ENCODE assay signal across 27 mouse cellular contexts in the genomic region with DNA sequence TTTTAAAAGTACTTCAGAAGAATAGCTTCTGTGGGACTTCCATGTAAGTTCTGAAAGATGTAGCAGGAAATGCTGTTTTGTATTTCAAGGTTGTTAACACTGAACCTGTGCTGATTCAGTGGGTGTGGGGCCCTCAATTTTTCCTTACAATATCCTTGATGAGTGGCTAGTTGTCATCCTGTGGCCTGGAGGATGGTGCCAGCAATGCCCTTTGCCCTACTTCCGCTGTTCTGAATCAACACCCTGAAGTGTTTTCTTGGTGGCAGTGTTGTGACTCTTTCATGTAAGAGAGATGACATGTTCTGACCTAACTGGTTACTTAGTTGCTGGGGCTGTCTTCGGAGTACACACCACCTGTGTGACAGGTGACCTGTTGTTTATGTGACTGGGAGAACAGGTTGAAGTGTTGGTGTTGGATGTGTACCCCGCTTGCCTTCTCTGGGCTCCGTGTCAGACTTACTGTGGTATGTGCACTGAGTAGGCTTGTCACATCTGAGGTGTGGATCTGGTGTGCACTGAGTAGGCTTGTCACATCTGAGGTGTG. TPM values are rescaled to one million over a fixed set of nuclear protein-coding genes. Genes with fewer than 3 reads are reported as not detected.
DNase-seq lines count a peak whose midpoint lies in the region; ATAC-seq and TF ChIP-seq lines count a peak whose summit lies in the region.
"Had no signal": no experiment of that assay in that cellular context is flagged by ENCODE, and none has a peak within 500 bp of the region (broad histone marks: within the 10 kb centered on the region; RNA-seq: fewer than 3 reads in every experiment).

No protein-coding gene starts in this region.

- H3K4me3 ChIP-seq in layer of hippocampus, adult 2 months, result no peak overlapping the region
- no peak overlapping the region for H3K4me3 ChIP-seq in lung, adult 2 months (replicated peaks; ENCODE audit: extremely low read depth, low read depth, low read length)
- H3K4me3 ChIP-seq in small intestine, adult 2 months (ENCODE audit: low read depth, low read length), result no peak overlapping the region
- H3K4me3 ChIP-seq in forebrain, embryonic 13.5 days, result no peak overlapping the region
- H3K4me3 ChIP-seq: embryonic facial prominence, embryonic 10.5 days; embryonic facial prominence, embryonic 13.5 days; erythroblast, embryonic 14.5 days; forebrain, embryonic 12.5 days; heart, embryonic 10.5 days; heart, embryonic 13.5 days had no signal

- no peak overlapping the region for H3K9ac ChIP-seq in forebrain, embryonic 13.5 days
- H3K9ac ChIP-seq: embryonic facial prominence, embryonic 13.5 days; forebrain, embryonic 12.5 days; heart, embryonic 13.5 days; hindbrain, embryonic 14.5 days had no signal

- peak overlapping the region; percentile 46; the same call in 1 of the 2 replicates for H3K27ac ChIP-seq in layer of hippocampus, adult 2 months
- H3K27ac ChIP-seq in small intestine, adult 2 months (ENCODE audit: insufficient read depth, low read depth, low read length), result 0 out of 2 replicates have a peak overlapping the region, but pooled peaks have one; percentile 25
- no peak overlapping the region for H3K27ac ChIP-seq in forebrain, embryonic 13.5 days
- H3K27ac ChIP-seq: embryonic facial prominence, embryonic 10.5 days; embryonic facial prominence, embryonic 13.5 days; forebrain, embryonic 12.5 days; heart, embryonic 10.5 days; heart, embryonic 13.5 days; hindbrain, embryonic 14.5 days; hindbrain, postnatal 0 days had no signal

- peaks cover 36% of the 10 kb centered on the region for H3K36me3 ChIP-seq in small intestine, adult 2 months (ENCODE audit: control insufficient read depth, insufficient read depth, low read length)
- peaks cover 29% of the 10 kb centered on the region for H3K36me3 ChIP-seq in forebrain, embryonic 13.5 days (ENCODE audit: poor library complexity, severe bottlenecking)

- H3K4me2 ChIP-seq in forebrain, embryonic 13.5 days, result no peak overlapping the region
- H3K4me2 ChIP-seq: embryonic facial prominence, embryonic 13.5 days; forebrain, embryonic 12.5 days; heart, embryonic 13.5 days; hindbrain, embryonic 14.5 days had no signal

- no peaks in the 10 kb centered on the region for H3K27me3 ChIP-seq in small intestine, adult 2 months (ENCODE audit: control insufficient read depth, insufficient read depth, low read length)
- no peaks in the 10 kb centered on the region for H3K27me3 ChIP-seq in forebrain, embryonic 13.5 days
- H3K27me3 ChIP-seq: embryonic facial prominence, embryonic 13.5 days; forebrain, embryonic 12.5 days; heart, embryonic 13.5 days had no signal

- DNase-seq in layer of hippocampus, adult 2 months (ENCODE audit: low spot score in 2 of 2), result no peak
- no peak for DNase-seq in layer of hippocampus, adult 18-20 months (ENCODE audit: low spot score in 2 of 2)
- DNase-seq in lung, postnatal 36 days, result peak; percentile 26
- DNase-seq in lung, adult 2 months, result no peak
- DNase-seq: adrenal gland, adult 8-10 months; adrenal gland, postnatal 25 days; cerebellum, adult 11-12 months; cerebellum, adult 8-10 months; cerebellum, postnatal 10 days; cerebellum, postnatal 36 days; embryo, embryonic 11 days; gastrocnemius, postnatal 10 days; gastrocnemius, postnatal 36 days; heart, adult 18-20 months; heart, postnatal 14 days; heart, postnatal 4 days had no signal

- TF ChIP-seq POLR2A in lung, adult 2 months (IDR thresholded peaks at IDR 0.05; ENCODE audit: borderline replicate concordance, extremely low read depth, low read depth, low read length), result no peak
- no peak for TF ChIP-seq POLR2A in small intestine, adult 2 months (IDR thresholded peaks at IDR 0.05; ENCODE audit: low read depth, low read length)

- TF ChIP-seq CTCF in layer of hippocampus, adult 2 months (conservative IDR thresholded peaks at IDR 0.05), result no peak
- no peak for TF ChIP-seq CTCF in lung, adult 2 months (IDR thresholded peaks at IDR 0.05; ENCODE audit: insufficient read depth, low read length)
- TF ChIP-seq CTCF in small intestine, adult 2 months (IDR thresholded peaks at IDR 0.05; ENCODE audit: extremely low read depth, insufficient read length, insufficient replicate concordance, low read depth, low read length), result no peak

- peaks cover 10% of the 10 kb centered on the region for H3K4me1 ChIP-seq in lung, adult 2 months (ENCODE audit: control insufficient read depth, insufficient read depth, low read length)
- peaks cover 23% of the 10 kb centered on the region for H3K4me1 ChIP-seq in small intestine, adult 2 months (ENCODE audit: control insufficient read depth, insufficient read depth, insufficient read length, low read length)
- H3K4me1 ChIP-seq in forebrain, embryonic 13.5 days, result peaks cover 10% of the 10 kb centered on the region; the same call in 1 of the 2 replicates
- H3K4me1 ChIP-seq: embryonic facial prominence, embryonic 10.5 days; forebrain, embryonic 12.5 days; heart, embryonic 10.5 days had no signal

- ATAC-seq in forebrain, embryonic 13.5 days, result no peak
- ATAC-seq: CD4-positive, CD25-positive, alpha-beta regulatory T cell, adult 4 months; hindbrain, postnatal 0 days had no signal

- no peaks in the 10 kb centered on the region for H3K9me3 ChIP-seq in forebrain, embryonic 13.5 days (replicated peaks)
- H3K9me3 ChIP-seq: embryonic facial prominence, embryonic 10.5 days; embryonic facial prominence, embryonic 13.5 days; forebrain, embryonic 12.5 days; heart, embryonic 10.5 days; heart, embryonic 13.5 days had no signal

- 76% methylated on average over 4 of the region's 4 CpGs for WGBS in lung, adult 2 months
- 88% methylated on average over 4 of the region's 4 CpGs for WGBS in small intestine, adult 2 months
- 95% methylated on average over 4 of the region's 4 CpGs for WGBS in forebrain, embryonic 13.5 days

RNA-seq across cellular contexts. Expression of a gene that starts 20.8 kb away (rescaled TPM):
- total RNA-seq in layer of hippocampus, adult 2 months (2021), result 10 to 100 TPM; 43.4 to 48.3 TPM
- total RNA-seq in layer of hippocampus, adult 18-20 months (2021), result 10 to 100 TPM; 44.1 to 44.8 TPM
- polyA plus RNA-seq in lung, adult 2 months (2012; rRNA removed), result 60.8 and 73.3 TPM in 2 replicates
- polyA plus RNA-seq in small intestine, adult 2 months (2012; rRNA removed), result 16.2 and 48.2 TPM in 2 replicates
- polyA plus RNA-seq in forebrain, embryonic 13.5 days (2015; fragmentation: Nextera tagmentation; extraction: Ambion mirVana), result 35.4 and 39.6 TPM in 2 replicates
